Mouse (Mus musculus): Measurements from ENCODE around the gene Frmd7. TPM values are rescaled to one million over a fixed set of nuclear protein-coding genes. Genes with fewer than 3 reads are reported as not detected.

Frmd7 gene
- polyA plus RNA-seq (2012; rRNA removed; ENCODE audit: low replicate concordance): 0.07 TPM in 1 of 2 replicates, not detected in the other

DNA sequence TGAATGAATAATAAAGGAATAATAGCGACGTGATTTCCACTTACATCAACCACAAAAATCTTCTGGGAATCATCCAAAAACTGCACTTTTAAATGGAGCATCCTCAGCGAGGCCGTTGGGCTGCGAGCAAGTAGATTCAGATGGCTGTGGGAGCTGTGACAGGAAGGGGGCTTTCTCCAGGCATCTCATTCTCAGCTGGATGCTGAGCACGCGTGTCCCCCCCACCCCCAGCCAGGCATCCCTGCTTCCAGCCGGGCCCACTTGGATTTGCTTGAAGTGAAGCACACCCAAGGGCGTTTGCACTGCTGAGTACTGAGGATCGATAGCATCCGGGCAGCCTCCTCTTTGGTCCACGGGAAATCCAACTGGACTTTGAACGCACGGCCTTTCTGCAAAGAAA, at the start of gene Frmd7:
Gene Frmd7, minus strand, starts transcription at position 101 of the 400 bp plus-strand sequence.

Other genes starting within 250 kb of the Frmd7 start
- gene Stk26, start 101.7 kb downstream of the Frmd7 start, polyA plus RNA-seq (2012; rRNA removed; ENCODE audit: low replicate concordance): 0.30 and 1.1 TPM in 2 replicates
- 0.76 and 0.94 TPM in 2 replicates for gene Rap2c, start 75.3 kb upstream of the Frmd7 start, polyA plus RNA-seq (2012; rRNA removed; ENCODE audit: low replicate concordance)

All from duodenum, adult 2 months (tissue).